8 mouse cellular contexts compared by ENCODE assay signal in genomic region chr2:3546588-3546987, GRCm38 (mm10). TPM values are rescaled to one million over a fixed set of nuclear protein-coding genes. Genes with fewer than 3 reads are reported as not detected.
DNase-seq lines count a peak whose midpoint lies in the region; TF ChIP-seq lines count a peak whose summit lies in the region.
"Had no signal": no experiment of that assay in that cellular context is flagged by ENCODE, and none has a peak within 500 bp of the region (broad histone marks: within the 10 kb centered on the region; RNA-seq: fewer than 3 reads in every experiment).

No protein-coding gene starts in this region.

- H3K27me3 ChIP-seq in C2C12 (ENCODE audit: control insufficient read depth, insufficient read depth, insufficient read length) = no peaks in the 10 kb centered on the region
- H3K27me3 ChIP-seq: limb, embryonic 15.5 days had no signal

- H3K79me3 ChIP-seq in C2C12 (ENCODE audit: low read depth) = no peaks in the 10 kb centered on the region

- no peak overlapping the region for H3K27ac ChIP-seq in gastrocnemius, adult 2 months
- H3K27ac ChIP-seq: limb, embryonic 15.5 days had no signal

- intact Hi-C loops in gastrocnemius, adult 2 months (cut with DNase I) = loop anchor here (2.0 to 10.0 kb wide), 3 partner anchors 222 to 948 kb away; no protein-coding TSS in a partner anchor

- peak; percentile 71 for DNase-seq in ES-CJ7 (ENCODE audit: low read depth, low spot score)
- DNase-seq in c-Kit-positive CD71-positive TER-119-negative erythroid progenitor cells, embryonic 14.5 days (ENCODE audit: low read depth) = peak; percentile 30
- DNase-seq in gastrocnemius, adult 2 months = peak; percentile 44
- DNase-seq in kidney, postnatal 36 days = peak; percentile 58 to 77
- DNase-seq in lung, postnatal 10 days = peak; percentile 52
- peak; percentile 56 for DNase-seq in right cerebral cortex, postnatal 4 days

- H3ac ChIP-seq in C2C12 (ENCODE audit: control insufficient read depth, insufficient read length, low read depth) = no peak overlapping the region

- TF ChIP-seq CTCF in C2C12 (IDR thresholded peaks at IDR 0.05; ENCODE audit: control insufficient read depth, insufficient read depth, insufficient read length) = peak; percentile 71
- peak; percentile 91 for TF ChIP-seq CTCF in gastrocnemius, adult 2 months (IDR thresholded peaks at IDR 0.05)

- no peaks in the 10 kb centered on the region for H3K36me3 ChIP-seq in C2C12 (ENCODE audit: control insufficient read depth, insufficient read depth)
- H3K36me3 ChIP-seq: limb, embryonic 15.5 days had no signal

- no peaks in the 10 kb centered on the region for H3K79me2 ChIP-seq in C2C12 (ENCODE audit: control insufficient read depth, insufficient read depth)

- no peak overlapping the region for H3K4me3 ChIP-seq in C2C12 (ENCODE audit: insufficient read depth, poor library complexity, severe bottlenecking)
- H3K4me3 ChIP-seq in gastrocnemius, adult 2 months = no peak overlapping the region
- H3K4me3 ChIP-seq: limb, embryonic 15.5 days had no signal

TF ChIP-seq in C2C12, 6 proteins besides CTCF, POLR2A, EP300 and RAD21:
- TF ChIP-seq CEBPB (IDR thresholded peaks at IDR 0.05; ENCODE audit: low read depth) (no peak), FOSL1 (IDR thresholded peaks at IDR 0.05; ENCODE audit: insufficient read depth, low read length, poor library complexity, severe bottlenecking) (no peak), MYOD1 (IDR thresholded peaks at IDR 0.05; ENCODE audit: control insufficient read depth, insufficient read length, low read depth) (no peak), MYOG (IDR thresholded peaks at IDR 0.05; ENCODE audit: control insufficient read depth, extremely low read depth, insufficient read length) (no peak), USF1 (IDR thresholded peaks at IDR 0.05; ENCODE audit: low read depth) (no peak), MAX (IDR thresholded peaks at IDR 0.05) (no peak)

RNA-seq across cellular contexts. Expression of gene Fam107b, which starts 23.7 kb away (rescaled TPM):
- polyA plus RNA-seq in C2C12 (2012; fragmentation: generic; extraction: Trizol) = 16.6 TPM
- total RNA-seq in gastrocnemius, adult 2 months (2021) = 1 to 10 TPM; 1.3 to 4.3 TPM

RNA-seq across cellular contexts. Expression of gene Cdnf, which starts 33.8 kb away (rescaled TPM):
- polyA plus RNA-seq in C2C12 (2012; fragmentation: generic; extraction: Trizol) = 0.21 TPM
- 10 to 100 TPM; 41.3 to 46.6 TPM for total RNA-seq in gastrocnemius, adult 2 months (2021)

RNA-seq across cellular contexts. Expression of gene Hspa14, which starts 34.0 kb away (rescaled TPM):
- polyA plus RNA-seq in C2C12 (2012; fragmentation: generic; extraction: Trizol) = 49.0 TPM
- 10 to 100 TPM in 1 of 2 experiments, 1 to 10 TPM in 1; 9.4 to 12.0 TPM for total RNA-seq in gastrocnemius, adult 2 months (2021)

RNA-seq across cellular contexts. Expression of gene Gm45902, which starts 34.0 kb away (rescaled TPM):
- polyA plus RNA-seq in C2C12 (2012; fragmentation: generic; extraction: Trizol) = 2.5 TPM
- under 1 TPM; 0.70 to 0.89 TPM for total RNA-seq in gastrocnemius, adult 2 months (2021)
